Mouse (Mus musculus): ENCODE measurements around the gene Upb1. TPM values are rescaled to one million over a fixed set of nuclear protein-coding genes. Genes with fewer than 3 reads are reported as not detected.
A peak's percentile ranks its signal among the peaks of the same experiment; 100 is the strongest.

Gene Upb1
- polyA plus RNA-seq, 1 experiment from 2014 or later = 0.13 TPM

GRCm38 (mm10) chr10:75484066-75484465, 83.2 kb downstream of the Upb1 start:
- Histone ChIP-seq H3K4me2 (ENCODE audit: low read depth, low read length) (no peak overlapping the region), H3K9ac (replicated peaks; ENCODE audit: low read depth, low read length) (no peak overlapping the region), H3K4me1 (ENCODE audit: control insufficient read depth, insufficient read depth, low read length) (no peaks in the 10 kb centered on the region), H3K4me3 (ENCODE audit: low read depth, low read length) (no peak overlapping the region), H3K27ac (ENCODE audit: low read depth, low read length) (no peak overlapping the region), H3K9me3 (ENCODE audit: control insufficient read depth, low read length) (no peaks in the 10 kb centered on the region), H3K27me3 (ENCODE audit: control insufficient read depth, insufficient read depth, low read length) (no peaks in the 10 kb centered on the region), H3K36me3 (ENCODE audit: control insufficient read depth, insufficient read depth, low read length) (no peaks in the 10 kb centered on the region)
- no peak for ATAC-seq (ENCODE audit: low read depth)
- WGBS = 91% methylated on average over 6 of the region's 6 CpGs

DNA sequence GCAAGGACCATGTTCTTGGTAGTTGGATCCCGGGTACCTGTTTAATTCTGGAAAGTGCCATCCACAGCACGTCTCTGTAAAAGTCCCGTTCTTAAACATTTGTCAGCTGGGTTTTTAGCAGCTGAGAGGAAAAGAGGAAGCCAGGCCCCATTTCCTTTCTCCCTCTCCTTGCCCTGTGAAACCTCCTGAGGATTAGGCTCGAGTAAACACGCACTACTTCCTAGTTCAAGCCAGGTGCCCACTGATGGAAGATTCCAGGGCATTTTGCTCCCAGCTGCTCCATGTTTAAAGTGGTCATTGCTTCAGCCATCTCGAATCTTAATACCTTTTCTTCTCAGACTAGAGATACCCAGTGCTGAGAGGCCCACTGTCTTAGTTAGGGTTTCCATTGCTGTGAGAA, 83.9 kb downstream of the Upb1 start:
- Histone ChIP-seq H3K4me2 (ENCODE audit: low read depth, low read length) (no peak overlapping the region), H3K27ac (ENCODE audit: low read depth, low read length) (no peak overlapping the region), H3K9ac (replicated peaks; ENCODE audit: low read depth, low read length) (no peak overlapping the region), H3K27me3 (ENCODE audit: control insufficient read depth, insufficient read depth, low read length) (no peaks in the 10 kb centered on the region), H3K36me3 (ENCODE audit: control insufficient read depth, insufficient read depth, low read length) (no peaks in the 10 kb centered on the region), H3K4me3 (ENCODE audit: low read depth, low read length) (no peak overlapping the region), H3K4me1 (ENCODE audit: control insufficient read depth, insufficient read depth, low read length) (no peaks in the 10 kb centered on the region), H3K9me3 (ENCODE audit: control insufficient read depth, low read length) (no peaks in the 10 kb centered on the region)
- 82% methylated on average over 6 of the region's 6 CpGs for WGBS
- ATAC-seq (ENCODE audit: low read depth) = no peak

GRCm38 (mm10) chr10:75486086-75486979, 85.4 kb downstream of the Upb1 start:
- Histone ChIP-seq H3K9ac (replicated peaks; ENCODE audit: low read depth, low read length) (no peak overlapping the region), H3K4me2 (ENCODE audit: low read depth, low read length) (no peak overlapping the region), H3K27me3 (ENCODE audit: control insufficient read depth, insufficient read depth, low read length) (no peaks in the 10 kb centered on the region), H3K27ac (ENCODE audit: low read depth, low read length) (no peak overlapping the region), H3K4me1 (ENCODE audit: control insufficient read depth, insufficient read depth, low read length) (no peaks in the 10 kb centered on the region), H3K4me3 (ENCODE audit: low read depth, low read length) (no peak overlapping the region), H3K9me3 (ENCODE audit: control insufficient read depth, low read length) (no peaks in the 10 kb centered on the region), H3K36me3 (ENCODE audit: control insufficient read depth, insufficient read depth, low read length) (no peaks in the 10 kb centered on the region)
- peak; percentile 60 for ATAC-seq (ENCODE audit: low read depth)
- 50% methylated on average over 9 of the region's 9 CpGs for WGBS

DNA sequence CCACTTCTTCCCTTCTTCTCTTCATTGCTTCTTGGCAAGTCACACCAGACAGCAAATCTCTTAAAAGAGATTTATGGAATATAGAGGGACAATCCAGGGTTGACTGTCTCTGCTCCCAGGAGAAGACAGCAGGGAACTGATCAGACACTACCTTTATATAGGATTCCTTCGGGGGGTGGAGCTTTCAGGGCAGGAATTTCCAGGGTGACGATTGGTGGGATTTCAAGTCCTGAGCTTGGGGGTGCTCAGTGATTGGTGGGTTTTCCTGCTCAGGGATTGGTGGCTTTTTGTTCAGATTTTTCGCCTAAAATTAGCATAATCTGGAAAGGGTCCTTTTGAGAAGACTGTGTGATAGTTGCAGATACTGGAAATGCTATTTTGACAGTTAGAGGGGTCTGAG, 86.2 kb downstream of the Upb1 start:
- no peaks in the 10 kb centered on the region for H3K9me3 ChIP-seq (ENCODE audit: control insufficient read depth, low read length)
- no peaks in the 10 kb centered on the region for H3K36me3 ChIP-seq (ENCODE audit: control insufficient read depth, insufficient read depth, low read length)
- no peaks in the 10 kb centered on the region for H3K4me1 ChIP-seq (ENCODE audit: control insufficient read depth, insufficient read depth, low read length)
- no peak overlapping the region for H3K4me2 ChIP-seq (ENCODE audit: low read depth, low read length)
- no peaks in the 10 kb centered on the region for H3K27me3 ChIP-seq (ENCODE audit: control insufficient read depth, insufficient read depth, low read length)
- H3K27ac ChIP-seq (ENCODE audit: low read depth, low read length) = no peak overlapping the region
- H3K9ac ChIP-seq (replicated peaks; ENCODE audit: low read depth, low read length) = no peak overlapping the region
- 73% methylated on average over 3 of the region's 3 CpGs for WGBS
- ATAC-seq (ENCODE audit: low read depth) = no peak
- no peak overlapping the region for H3K4me3 ChIP-seq (ENCODE audit: low read depth, low read length)

DNA sequence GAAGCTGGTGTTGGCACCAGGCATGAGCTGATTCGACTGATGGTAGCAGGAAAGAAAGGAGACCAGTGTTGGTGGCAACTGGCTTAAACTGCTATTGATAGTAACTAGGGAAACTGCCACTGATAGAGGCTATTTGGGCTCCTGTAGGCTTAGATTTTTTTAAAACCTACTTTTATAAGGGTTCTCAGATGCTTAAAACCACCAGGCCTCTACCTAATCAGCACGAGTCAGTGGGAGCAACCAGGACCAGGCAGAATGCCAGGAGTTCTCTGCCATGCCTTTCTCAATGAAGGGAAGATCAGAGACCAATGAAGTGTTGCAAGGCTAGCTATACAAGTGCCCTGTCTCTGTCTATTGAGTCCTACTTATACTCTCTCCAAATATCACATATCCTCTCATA, 88.6 kb downstream of the Upb1 start:
- H3K4me1 ChIP-seq (ENCODE audit: control insufficient read depth, insufficient read depth, low read length) = no peaks in the 10 kb centered on the region
- no peaks in the 10 kb centered on the region for H3K36me3 ChIP-seq (ENCODE audit: control insufficient read depth, insufficient read depth, low read length)
- no peak for ATAC-seq (ENCODE audit: low read depth)
- 73% methylated on average over 2 of the region's 2 CpGs for WGBS
- H3K27me3 ChIP-seq (ENCODE audit: control insufficient read depth, insufficient read depth, low read length) = no peaks in the 10 kb centered on the region
- no peaks in the 10 kb centered on the region for H3K9me3 ChIP-seq (ENCODE audit: control insufficient read depth, low read length)
- no peak overlapping the region for H3K27ac ChIP-seq (ENCODE audit: low read depth, low read length)
- no peak overlapping the region for H3K9ac ChIP-seq (replicated peaks; ENCODE audit: low read depth, low read length)
- H3K4me2 ChIP-seq (ENCODE audit: low read depth, low read length) = no peak overlapping the region
- no peak overlapping the region for H3K4me3 ChIP-seq (ENCODE audit: low read depth, low read length)

DNA sequence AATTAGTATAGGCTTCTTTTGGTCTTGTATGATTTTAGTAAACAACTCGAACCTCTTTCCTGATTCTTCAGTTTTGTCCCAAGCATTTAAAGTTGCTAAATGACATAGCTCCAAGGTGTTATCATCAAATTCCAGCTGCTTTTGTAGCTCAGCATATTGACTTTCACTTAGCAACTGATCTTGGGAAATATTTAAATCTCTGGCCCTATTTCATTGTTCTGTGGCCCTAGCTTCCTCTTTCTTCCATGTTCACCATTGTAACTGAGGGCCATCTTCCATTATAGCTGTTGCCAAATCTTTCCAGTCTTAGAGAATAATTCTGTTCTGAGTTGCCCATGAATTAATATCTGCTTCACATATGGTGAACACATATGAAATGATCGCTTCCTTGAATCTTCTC, 89.8 kb downstream of the Upb1 start:
- H3K27ac ChIP-seq (ENCODE audit: low read depth, low read length) = no peak overlapping the region
- 85% methylated on average over 2 of the region's 2 CpGs for WGBS
- no peaks in the 10 kb centered on the region for H3K4me1 ChIP-seq (ENCODE audit: control insufficient read depth, insufficient read depth, low read length)
- H3K4me2 ChIP-seq (ENCODE audit: low read depth, low read length) = no peak overlapping the region
- H3K4me3 ChIP-seq (ENCODE audit: low read depth, low read length) = no peak overlapping the region
- H3K36me3 ChIP-seq (ENCODE audit: control insufficient read depth, insufficient read depth, low read length) = no peaks in the 10 kb centered on the region
- ATAC-seq (ENCODE audit: low read depth) = no peak
- H3K9me3 ChIP-seq (ENCODE audit: control insufficient read depth, low read length) = no peaks in the 10 kb centered on the region
- H3K9ac ChIP-seq (replicated peaks; ENCODE audit: low read depth, low read length) = no peak overlapping the region
- H3K27me3 ChIP-seq (ENCODE audit: control insufficient read depth, insufficient read depth, low read length) = no peaks in the 10 kb centered on the region

Other genes with a start within 250 kb of the Upb1 start
- 22.9 and 25.5 TPM in 2 replicates for gene Specc1l, start 189.0 kb upstream of the Upb1 start, polyA plus RNA-seq (2014; fragmentation: Nextera tagmentation; extraction: Ambion mirVana)
- gene Adora2a, start 84.2 kb upstream of the Upb1 start, polyA plus RNA-seq (2014; fragmentation: Nextera tagmentation; extraction: Ambion mirVana) = 3.4 and 4.1 TPM in 2 replicates
- 113 and 124 TPM in 2 replicates for gene Snrpd3, start 116.4 kb downstream of the Upb1 start, polyA plus RNA-seq (2014; fragmentation: Nextera tagmentation; extraction: Ambion mirVana)
- 19.4 and 22.7 TPM in 2 replicates for gene Gucd1, start 116.9 kb downstream of the Upb1 start, polyA plus RNA-seq (2014; fragmentation: Nextera tagmentation; extraction: Ambion mirVana)
- gene Lrrc75b, start 159.2 kb downstream of the Upb1 start, polyA plus RNA-seq (2014; fragmentation: Nextera tagmentation; extraction: Ambion mirVana) = 32.6 and 36.6 TPM in 2 replicates
- gene Ggt1, start 160.5 kb downstream of the Upb1 start, polyA plus RNA-seq (2014; fragmentation: Nextera tagmentation; extraction: Ambion mirVana) = 0.85 and 1.5 TPM in 2 replicates
- gene Ggt5, start 188.2 kb downstream of the Upb1 start, polyA plus RNA-seq (2014; fragmentation: Nextera tagmentation; extraction: Ambion mirVana) = 0.43 and 1.5 TPM in 2 replicates
- 9.8 and 12.3 TPM in 2 replicates for gene Susd2, start 242.9 kb downstream of the Upb1 start, polyA plus RNA-seq (2014; fragmentation: Nextera tagmentation; extraction: Ambion mirVana)